Mouse (Mus musculus): ENCODE measurements around the gene Gan. TPM values are rescaled to one million over a fixed set of nuclear protein-coding genes. Genes with fewer than 3 reads are reported as not detected.

Gan gene
- polyA plus RNA-seq (2015; fragmentation: Nextera tagmentation; extraction: Ambion mirVana): 2.3 and 2.8 TPM in 2 replicates

- Histone ChIP-seq H3K36me3 (no peaks in the 10 kb centered on the region), H3K4me2 (peak within 1 kb of the TSS; percentile 85), H3K27me3 (replicated peaks) (no peaks in the 10 kb centered on the region), H3K9ac (peak within 1 kb of the TSS; percentile 96), H3K4me3 (replicated peaks) (peak within 1 kb of the TSS; percentile 98), H3K27ac (peak within 1 kb of the TSS; percentile 86), H3K4me1 (peaks cover 24% of the 10 kb centered on the region; the same call in 1 of the 2 replicates), H3K9me3 (no peaks in the 10 kb centered on the region)
- WGBS: under 1% methylated on average over 52 of the region's 65 CpGs
- peak; percentile 65 for ATAC-seq (ENCODE audit: insufficient read depth, low FRiP score, low read depth)
These were observed at the start of gene Gan for GRCm38 (mm10) chr8:117158135-117158761. Gene Gan, plus strand, starts transcription at chr8:117158135.

GRCm38 (mm10) chr8:117109018-117109711 is 48.8 kb upstream of the Gan start:
- Histone ChIP-seq H3K9me3 (no peaks in the 10 kb centered on the region), H3K9ac (no peak overlapping the region), H3K36me3 (no peaks in the 10 kb centered on the region), H3K4me1 (no peaks in the 10 kb centered on the region), H3K4me2 (no peak overlapping the region), H3K4me3 (replicated peaks) (no peak overlapping the region), H3K27me3 (replicated peaks) (no peaks in the 10 kb centered on the region), H3K27ac (no peak overlapping the region)
- ATAC-seq (ENCODE audit: insufficient read depth, low FRiP score, low read depth): no peak
- 92% methylated on average over 19 of the region's 19 CpGs for WGBS

GRCm38 (mm10) chr8:117109801-117110390 is 48.0 kb upstream of the Gan start:
- Histone ChIP-seq H3K9me3 (no peaks in the 10 kb centered on the region), H3K4me1 (no peaks in the 10 kb centered on the region), H3K4me2 (no peak overlapping the region), H3K27me3 (replicated peaks) (no peaks in the 10 kb centered on the region), H3K27ac (no peak overlapping the region), H3K9ac (no peak overlapping the region), H3K36me3 (no peaks in the 10 kb centered on the region), H3K4me3 (replicated peaks) (no peak overlapping the region)
- no peak for ATAC-seq (ENCODE audit: insufficient read depth, low FRiP score, low read depth)
- WGBS: 49% methylated on average over 16 of the region's 16 CpGs

GRCm38 (mm10) chr8:117111641-117112040 is 46.3 kb upstream of the Gan start:
- no peaks in the 10 kb centered on the region for H3K36me3 ChIP-seq
- no peak overlapping the region for H3K4me2 ChIP-seq
- ATAC-seq (ENCODE audit: insufficient read depth, low FRiP score, low read depth): no peak
- H3K27ac ChIP-seq: peak overlapping the region; percentile 65; the same call in 1 of the 2 replicates
- no peak overlapping the region for H3K9ac ChIP-seq
- no peaks in the 10 kb centered on the region for H3K27me3 ChIP-seq (replicated peaks)
- WGBS: 65% methylated on average over 3 of the region's 3 CpGs
- H3K4me1 ChIP-seq: peaks cover 8% of the 10 kb centered on the region; the same call in 1 of the 2 replicates
- H3K9me3 ChIP-seq: no peaks in the 10 kb centered on the region
- H3K4me3 ChIP-seq (replicated peaks): no peak overlapping the region

- H3K4me2 ChIP-seq: no peak overlapping the region
These were observed 45.7 kb upstream of the Gan start for GRCm38 (mm10) chr8:117112261-117112660.

GRCm38 (mm10) chr8:117115094-117115493 is 42.8 kb upstream of the Gan start:
- Histone ChIP-seq H3K9ac (no peak overlapping the region), H3K36me3 (no peaks in the 10 kb centered on the region), H3K27me3 (replicated peaks) (no peaks in the 10 kb centered on the region), H3K4me1 (peaks cover 8% of the 10 kb centered on the region; the same call in 1 of the 2 replicates), H3K9me3 (no peaks in the 10 kb centered on the region), H3K4me3 (replicated peaks) (no peak overlapping the region), H3K4me2 (peak overlapping the region; percentile 26), H3K27ac (peak overlapping the region; percentile 87; the same call in 1 of the 2 replicates)
- no peak for ATAC-seq (ENCODE audit: insufficient read depth, low FRiP score, low read depth)
- WGBS: 35% methylated on average over 6 of the region's 6 CpGs

More at GRCm38 (mm10) chr8:117112261-117112660, 45.7 kb upstream of the Gan start:
- Histone ChIP-seq H3K27me3 (replicated peaks) (no peaks in the 10 kb centered on the region), H3K36me3 (no peaks in the 10 kb centered on the region), H3K27ac (peak overlapping the region; percentile 65; the same call in 1 of the 2 replicates), H3K4me1 (peaks cover 8% of the 10 kb centered on the region; the same call in 1 of the 2 replicates), H3K9ac (no peak overlapping the region), H3K9me3 (no peaks in the 10 kb centered on the region), H3K4me3 (replicated peaks) (no peak overlapping the region)
- 48% methylated on average over 8 of the region's 8 CpGs for WGBS
- peak; percentile 69 for ATAC-seq (ENCODE audit: insufficient read depth, low FRiP score, low read depth)

- ATAC-seq (ENCODE audit: insufficient read depth, low FRiP score, low read depth): peak; percentile 63; the same call in 1 of the 2 replicates
- H3K4me3 ChIP-seq (replicated peaks): no peak overlapping the region
These were observed 42.1 kb upstream of the Gan start for GRCm38 (mm10) chr8:117115676-117116446.

GRCm38 (mm10) chr8:117116534-117116933 is 41.4 kb upstream of the Gan start:
- WGBS: 55% methylated on average over 7 of the region's 7 CpGs
- H3K27ac ChIP-seq: peak overlapping the region; percentile 87
- no peak for ATAC-seq (ENCODE audit: insufficient read depth, low FRiP score, low read depth)
- no peaks in the 10 kb centered on the region for H3K27me3 ChIP-seq (replicated peaks)
- no peak overlapping the region for H3K4me3 ChIP-seq (replicated peaks)
- no peaks in the 10 kb centered on the region for H3K36me3 ChIP-seq
- no peak overlapping the region for H3K4me2 ChIP-seq
- no peak overlapping the region for H3K9ac ChIP-seq
- H3K4me1 ChIP-seq: peaks cover 8% of the 10 kb centered on the region; the same call in 1 of the 2 replicates
- no peaks in the 10 kb centered on the region for H3K9me3 ChIP-seq

More at GRCm38 (mm10) chr8:117115676-117116446, 42.1 kb upstream of the Gan start:
- H3K27me3 ChIP-seq (replicated peaks): no peaks in the 10 kb centered on the region
- H3K4me2 ChIP-seq: peak overlapping the region; percentile 26
- H3K36me3 ChIP-seq: no peaks in the 10 kb centered on the region
- H3K4me1 ChIP-seq: peaks cover 8% of the 10 kb centered on the region; the same call in 1 of the 2 replicates
- H3K27ac ChIP-seq: peak overlapping the region; percentile 87
- H3K9me3 ChIP-seq: no peaks in the 10 kb centered on the region
- WGBS: 10% methylated on average over 13 of the region's 13 CpGs
- no peak overlapping the region for H3K9ac ChIP-seq

GRCm38 (mm10) chr8:117118409-117118808 is 39.5 kb upstream of the Gan start:
- H3K36me3 ChIP-seq: no peaks in the 10 kb centered on the region
- WGBS: 91% methylated on average over 9 of the region's 9 CpGs
- no peaks in the 10 kb centered on the region for H3K9me3 ChIP-seq
- no peak overlapping the region for H3K27ac ChIP-seq
- no peaks in the 10 kb centered on the region for H3K27me3 ChIP-seq (replicated peaks)
- no peak overlapping the region for H3K4me2 ChIP-seq
- no peak for ATAC-seq (ENCODE audit: insufficient read depth, low FRiP score, low read depth)
- no peak overlapping the region for H3K4me3 ChIP-seq (replicated peaks)
- H3K9ac ChIP-seq: no peak overlapping the region
- H3K4me1 ChIP-seq: peaks cover 10% of the 10 kb centered on the region; the same call in 1 of the 2 replicates

GRCm38 (mm10) chr8:117121277-117121676 is 36.7 kb upstream of the Gan start:
- Histone ChIP-seq H3K4me2 (no peak overlapping the region), H3K36me3 (no peaks in the 10 kb centered on the region), H3K4me1 (0 out of 2 replicates have a peak, but pooled peaks cover 2% of the 10 kb centered on the region), H3K27me3 (replicated peaks) (no peaks in the 10 kb centered on the region), H3K4me3 (replicated peaks) (no peak overlapping the region), H3K9ac (no peak overlapping the region), H3K9me3 (no peaks in the 10 kb centered on the region), H3K27ac (peak overlapping the region; percentile 76)
- WGBS: 52% methylated on average over 8 of the region's 8 CpGs
- ATAC-seq (ENCODE audit: insufficient read depth, low FRiP score, low read depth): peak; percentile 65
